Mouse (Mus musculus) embryonic facial prominence, embryonic 10.5 days (tissue): ENCODE measurements around the gene Slc39a9. TPM values are rescaled to one million over a fixed set of nuclear protein-coding genes. Genes with fewer than 3 reads are reported as not detected.

Source experiments
- DNase-seq: peaks from one replicate; pipeline ENCODE4 v3.0.0-alpha.2; 2017; ENCODE audit warnings: low spot score
- H3K27ac ChIP-seq: fragments of 300-500 bp; sonication (generic); replicated peaks from 2 replicates; pipeline ENCODE4 v1.5.1; 2016; ENCODE audit warnings: mild to moderate bottlenecking
- H3K27me3 ChIP-seq: fragments of 300-500 bp; sonication (generic); replicated peaks from 2 replicates; pipeline ENCODE4 v1.6.1; 2016; ENCODE audit warnings: low read depth, mild to moderate bottlenecking; ENCODE audit not compliant: poor library complexity, severe bottlenecking
- H3K36me3 ChIP-seq: fragments of 300-500 bp; sonication (generic); replicated peaks from 2 replicates; pipeline ENCODE4 v1.6.1; 2016; ENCODE audit warnings: mild to moderate bottlenecking, moderate library complexity
- H3K4me1 ChIP-seq: fragments of 300-500 bp; sonication (generic); 2 replicates; pipeline ENCODE4 v1.6.1; 2016
- H3K4me3 ChIP-seq: fragments of 300-500 bp; sonication (generic); 2 replicates; pipeline ENCODE4 v1.5.1; 2016; ENCODE audit warnings: mild to moderate bottlenecking, moderate library complexity
- H3K9me3 ChIP-seq: fragments of 300-500 bp; sonication (generic); 2 replicates; pipeline ENCODE4 v1.6.1; 2016; ENCODE audit warnings: mild to moderate bottlenecking
- WGBS: fragments of 180-500 bp; shearing (Covaris S2); methylation state at CpG from one replicate; pipeline ENCODE4 v1.1.7; 2016; 5-methylcytosine and 5-hydroxymethylcytosine counted together
- polyA plus RNA-seq: library from polyadenylated mRNA; unstranded; fragments of >200 nt; fragmentation: Nextera tagmentation; extraction: Ambion mirVana; gene quantifications from 2 replicates; pipeline ENCODE4 v1.2.1, GENCODE M21; 2016

The Slc39a9 gene
- polyA plus RNA-seq, 1 experiment from 2014 or later: 24.6 TPM

GRCm38 (mm10) chr12:80663935-80664334 lies 20.3 kb downstream of the Slc39a9 start:
- H3K27ac ChIP-seq: no peak overlapping the region
- peaks cover 56% of the 10 kb centered on the region for H3K36me3 ChIP-seq
- H3K9me3 ChIP-seq: no peaks in the 10 kb centered on the region
- H3K4me1 ChIP-seq: no peaks in the 10 kb centered on the region
- DNase-seq: no peak
- H3K4me3 ChIP-seq: no peak overlapping the region
- 82% methylated on average over 2 of the region's 2 CpGs for WGBS
- H3K27me3 ChIP-seq: no peaks in the 10 kb centered on the region

- no peak for DNase-seq
- Histone ChIP-seq H3K4me1 (no peaks in the 10 kb centered on the region), H3K4me3 (no peak overlapping the region), H3K27ac (no peak overlapping the region), H3K9me3 (no peaks in the 10 kb centered on the region), H3K27me3 (no peaks in the 10 kb centered on the region), H3K36me3 (peaks cover 66% of the 10 kb centered on the region)
- WGBS: 89% methylated on average over 2 of the region's 2 CpGs
Measured at GRCm38 (mm10) chr12:80668391-80668790, 24.7 kb downstream of the Slc39a9 start.

- Histone ChIP-seq H3K4me1 (no peaks in the 10 kb centered on the region), H3K27ac (no peak overlapping the region), H3K27me3 (no peaks in the 10 kb centered on the region), H3K9me3 (no peaks in the 10 kb centered on the region), H3K4me3 (no peak overlapping the region), H3K36me3 (peaks cover 68% of the 10 kb centered on the region)
- DNase-seq: peak; percentile 53
- 20% methylated on average over 3 of the region's 3 CpGs for WGBS
Measured at GRCm38 (mm10) chr12:80673170-80673569, 29.5 kb downstream of the Slc39a9 start.

- DNase-seq: peak; percentile 26
- Histone ChIP-seq H3K27me3 (no peaks in the 10 kb centered on the region), H3K4me3 (no peak overlapping the region), H3K27ac (no peak overlapping the region), H3K4me1 (no peaks in the 10 kb centered on the region), H3K9me3 (no peaks in the 10 kb centered on the region), H3K36me3 (peaks cover 28% of the 10 kb centered on the region)
- WGBS: 76% methylated on average over 1 of the region's 1 CpGs
Measured at GRCm38 (mm10) chr12:80681340-80681739, 37.7 kb downstream of the Slc39a9 start.

GRCm38 (mm10) chr12:80683554-80683953 lies 39.9 kb downstream of the Slc39a9 start:
- peaks cover 9% of the 10 kb centered on the region for H3K36me3 ChIP-seq
- H3K4me1 ChIP-seq: no peaks in the 10 kb centered on the region
- H3K4me3 ChIP-seq: no peak overlapping the region
- 93% methylated on average over 3 of the region's 3 CpGs for WGBS
- no peak overlapping the region for H3K27ac ChIP-seq
- no peak for DNase-seq
- H3K9me3 ChIP-seq: no peaks in the 10 kb centered on the region
- no peaks in the 10 kb centered on the region for H3K27me3 ChIP-seq

- Histone ChIP-seq H3K36me3 (peaks cover 6% of the 10 kb centered on the region), H3K27ac (no peak overlapping the region), H3K4me1 (peaks cover under 1% of the 10 kb centered on the region)
Measured at GRCm38 (mm10) chr12:80684316-80684715, 40.6 kb downstream of the Slc39a9 start.

GRCm38 (mm10) chr12:80687788-80688211 lies 44.1 kb downstream of the Slc39a9 start:
- Histone ChIP-seq H3K9me3 (no peaks in the 10 kb centered on the region), H3K27me3 (peaks cover 31% of the 10 kb centered on the region), H3K27ac (no peak overlapping the region), H3K36me3 (no peaks in the 10 kb centered on the region), H3K4me3 (no peak overlapping the region), H3K4me1 (peaks cover 34% of the 10 kb centered on the region)
- WGBS: 87% methylated on average over 10 of the region's 10 CpGs
- DNase-seq: no peak

More at GRCm38 (mm10) chr12:80684316-80684715, 40.6 kb downstream of the Slc39a9 start:
- Histone ChIP-seq H3K4me3 (no peak overlapping the region), H3K9me3 (no peaks in the 10 kb centered on the region), H3K27me3 (no peaks in the 10 kb centered on the region)
- WGBS: 84% methylated on average over 3 of the region's 3 CpGs
- DNase-seq: no peak

- peaks cover 50% of the 10 kb centered on the region for H3K27me3 ChIP-seq
- peaks cover 53% of the 10 kb centered on the region for H3K4me1 ChIP-seq
- no peaks in the 10 kb centered on the region for H3K9me3 ChIP-seq
- 50% methylated on average over 5 of the region's 5 CpGs for WGBS
- no peaks in the 10 kb centered on the region for H3K36me3 ChIP-seq
- H3K4me3 ChIP-seq: no peak overlapping the region
- DNase-seq: peak; percentile 20
- no peak overlapping the region; the same call in 1 of the 2 replicates for H3K27ac ChIP-seq
Measured at GRCm38 (mm10) chr12:80689696-80690095, 46.0 kb downstream of the Slc39a9 start.

- DNase-seq: peak; percentile 23
- H3K9me3 ChIP-seq: no peaks in the 10 kb centered on the region
- 5% methylated on average over 12 of the region's 12 CpGs for WGBS
- H3K27me3 ChIP-seq: peaks cover 64% of the 10 kb centered on the region
- H3K27ac ChIP-seq: no peak overlapping the region
- peaks cover 57% of the 10 kb centered on the region for H3K4me1 ChIP-seq
- H3K4me3 ChIP-seq: peak overlapping the region; percentile 57
- no peaks in the 10 kb centered on the region for H3K36me3 ChIP-seq
Measured at GRCm38 (mm10) chr12:80691671-80692091, 48.0 kb downstream of the Slc39a9 start.

GRCm38 (mm10) chr12:80692269-80692972 lies 48.7 kb downstream of the Slc39a9 start, which contains the start of gene Plekhd1:
Plekhd1 (plus strand) TSS chr12:80692591.
- peak; percentile 71 for DNase-seq
- Histone ChIP-seq H3K4me3 (peak within 1 kb of the TSS; percentile 57), H3K27ac (peak within 1 kb of the TSS; percentile 40; the same call in 1 of the 2 replicates), H3K4me1 (peaks cover 57% of the 10 kb centered on the region), H3K9me3 (no peaks in the 10 kb centered on the region), H3K27me3 (peaks cover 70% of the 10 kb centered on the region), H3K36me3 (no peaks in the 10 kb centered on the region)
- WGBS: 1% methylated on average over 52 of the region's 52 CpGs

GRCm38 (mm10) chr12:80693700-80694099 lies 50.0 kb downstream of the Slc39a9 start:
- no peak overlapping the region for H3K27ac ChIP-seq

GRCm38 (mm10) chr12:80695004-80695403 lies 51.3 kb downstream of the Slc39a9 start:
- peaks cover 67% of the 10 kb centered on the region for H3K27me3 ChIP-seq
- WGBS: 65% methylated on average over 3 of the region's 3 CpGs
- no peak overlapping the region for H3K27ac ChIP-seq
- no peaks in the 10 kb centered on the region for H3K36me3 ChIP-seq
- DNase-seq: no peak
- no peak overlapping the region for H3K4me3 ChIP-seq
- H3K9me3 ChIP-seq: no peaks in the 10 kb centered on the region
- H3K4me1 ChIP-seq: peaks cover 50% of the 10 kb centered on the region

More at GRCm38 (mm10) chr12:80693700-80694099, 50.0 kb downstream of the Slc39a9 start:
- DNase-seq: no peak
- Histone ChIP-seq H3K27me3 (peaks cover 70% of the 10 kb centered on the region), H3K9me3 (no peaks in the 10 kb centered on the region), H3K36me3 (no peaks in the 10 kb centered on the region), H3K4me3 (no peak overlapping the region), H3K4me1 (peaks cover 57% of the 10 kb centered on the region)
- WGBS: 37% methylated on average over 2 of the region's 2 CpGs

- H3K36me3 ChIP-seq: no peaks in the 10 kb centered on the region
- H3K9me3 ChIP-seq: no peaks in the 10 kb centered on the region
- WGBS: 86% methylated on average over 5 of the region's 5 CpGs
- H3K27me3 ChIP-seq: peaks cover 31% of the 10 kb centered on the region
- H3K4me3 ChIP-seq: no peak overlapping the region
- peaks cover 14% of the 10 kb centered on the region for H3K4me1 ChIP-seq
- no peak for DNase-seq
- no peak overlapping the region for H3K27ac ChIP-seq
Measured at GRCm38 (mm10) chr12:80698526-80699143, 55.0 kb downstream of the Slc39a9 start.
